Mouse (Mus musculus): ENCODE results near the gene Sipa1l1.

Gene Sipa1l1

DNA sequence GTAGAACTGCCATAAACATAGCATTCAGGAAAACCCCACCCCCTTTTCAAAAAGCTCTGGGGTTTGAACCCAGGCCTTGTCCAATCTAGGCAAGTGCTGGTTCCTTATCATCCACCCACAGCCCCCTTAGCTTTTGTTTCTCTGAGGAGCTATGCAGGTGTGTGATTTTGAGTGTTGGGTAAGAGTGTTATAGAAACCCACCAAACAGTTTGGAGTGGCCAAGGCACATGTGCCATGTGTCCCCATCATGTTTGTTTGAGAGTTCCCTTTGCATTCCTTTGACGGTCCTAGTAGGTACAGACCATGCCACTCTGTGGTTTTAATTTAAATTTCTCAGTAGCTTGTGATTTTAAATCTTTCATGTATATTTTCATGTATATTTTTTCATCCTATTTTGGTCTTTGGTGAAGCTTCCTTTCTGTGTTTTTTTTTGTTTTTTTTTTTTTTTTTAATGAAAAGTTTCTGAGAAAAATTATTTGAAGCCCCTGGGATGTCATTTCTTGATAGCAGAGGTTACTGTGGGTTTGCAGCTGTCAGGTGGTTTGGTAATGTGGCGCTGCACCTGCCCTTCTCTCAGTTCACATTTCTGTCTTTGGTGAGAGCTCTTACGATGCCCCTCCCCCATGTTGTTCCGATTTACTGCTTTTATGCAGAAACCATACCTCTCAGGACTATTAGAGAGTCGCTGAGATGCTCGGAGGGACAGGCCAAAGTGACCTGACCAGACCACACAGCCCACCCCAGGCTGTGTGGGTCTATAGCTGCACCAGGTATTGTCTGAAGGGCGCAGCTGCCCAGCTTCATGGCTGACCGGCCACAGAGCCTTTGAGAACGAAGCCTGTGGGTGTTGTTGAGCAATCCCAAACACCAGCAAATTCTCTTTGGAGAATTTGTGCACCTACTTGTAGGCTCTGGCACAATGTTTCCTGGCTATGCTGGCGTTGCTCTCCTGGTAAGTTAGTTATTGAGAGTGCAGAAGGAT is 126.1 kb downstream of the Sipa1l1 start:
- no peak for DNase-seq (ENCODE audit: low spot score)

DNA sequence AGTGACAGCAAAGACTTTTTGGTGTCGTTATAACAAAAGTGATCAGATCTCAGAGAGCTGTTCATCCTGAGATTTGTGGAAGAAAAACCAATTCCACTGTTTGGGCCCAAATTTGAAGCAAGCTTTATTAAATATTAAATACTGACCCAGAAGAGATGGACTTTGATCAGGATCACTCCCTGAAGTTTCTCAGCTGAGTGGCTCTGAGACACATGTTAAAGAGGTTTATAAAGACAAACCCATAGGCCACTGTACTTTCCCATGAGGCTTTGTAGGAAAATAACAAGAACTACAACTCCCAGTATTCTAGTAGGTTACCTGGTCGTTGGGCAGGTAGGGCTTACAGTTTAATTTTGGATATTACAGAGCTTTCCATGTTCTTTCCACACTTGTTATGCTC is 127.2 kb downstream of the Sipa1l1 start:
- no peak for DNase-seq (ENCODE audit: low spot score)

DNA sequence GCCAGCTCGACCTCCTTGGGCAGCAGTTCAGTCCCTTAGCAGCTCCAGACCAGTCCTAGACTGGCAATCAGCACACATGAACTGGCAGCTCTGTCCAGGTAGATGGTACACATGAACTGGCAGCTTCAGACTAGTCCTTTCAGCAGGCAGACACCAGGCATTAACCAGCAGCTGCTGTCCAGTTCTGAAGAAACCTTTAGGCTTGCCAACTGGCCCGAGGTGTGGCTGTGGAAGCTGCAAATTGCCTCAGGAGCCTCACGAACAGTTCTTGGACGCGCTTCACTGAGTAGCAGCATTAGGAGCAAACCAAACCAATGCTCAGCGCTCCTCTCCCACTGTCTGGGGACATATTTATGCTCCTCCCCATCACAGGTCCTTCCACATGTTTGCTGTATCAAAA is 128.1 kb downstream of the Sipa1l1 start:
- no peak for DNase-seq (ENCODE audit: low spot score)

DNA sequence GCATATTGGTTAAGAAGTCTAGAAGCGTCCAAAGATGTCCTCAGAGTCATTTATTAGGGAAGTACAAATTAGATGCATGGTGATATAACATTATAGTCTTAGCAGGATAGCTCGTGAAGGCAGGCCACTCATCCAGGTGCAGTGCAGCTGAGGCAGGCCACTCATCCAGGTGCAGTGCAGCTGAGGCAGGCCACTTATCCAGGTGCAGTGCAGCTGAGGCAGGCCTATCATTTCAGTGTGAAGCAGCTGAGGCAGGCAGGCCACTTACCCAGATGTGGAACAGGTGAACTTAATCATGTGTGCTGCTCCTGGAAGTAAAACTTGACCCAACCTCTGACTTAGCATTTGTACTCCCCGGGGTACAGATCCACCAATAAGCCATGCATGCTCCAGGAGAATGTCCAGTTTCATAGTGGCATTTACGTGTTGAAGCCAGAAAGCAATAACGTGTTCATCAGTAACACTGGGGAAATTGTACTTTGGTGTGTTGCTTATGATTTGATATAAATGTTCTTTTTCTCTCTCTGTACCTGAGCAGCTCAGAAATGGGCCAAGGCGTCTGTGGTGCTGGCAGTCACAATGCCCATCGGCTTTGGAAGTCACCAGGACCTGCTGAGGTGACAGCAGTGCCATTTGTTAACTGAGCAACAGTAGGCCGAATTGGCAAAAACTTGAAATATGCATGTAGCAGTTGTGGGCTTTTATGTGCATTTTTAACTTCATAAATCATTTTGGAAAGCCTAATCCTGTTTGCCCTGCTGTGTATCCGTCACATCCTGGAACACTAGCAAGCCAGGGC is 129.7 kb downstream of the Sipa1l1 start:
- no peak for DNase-seq (ENCODE audit: low spot score)

DNA sequence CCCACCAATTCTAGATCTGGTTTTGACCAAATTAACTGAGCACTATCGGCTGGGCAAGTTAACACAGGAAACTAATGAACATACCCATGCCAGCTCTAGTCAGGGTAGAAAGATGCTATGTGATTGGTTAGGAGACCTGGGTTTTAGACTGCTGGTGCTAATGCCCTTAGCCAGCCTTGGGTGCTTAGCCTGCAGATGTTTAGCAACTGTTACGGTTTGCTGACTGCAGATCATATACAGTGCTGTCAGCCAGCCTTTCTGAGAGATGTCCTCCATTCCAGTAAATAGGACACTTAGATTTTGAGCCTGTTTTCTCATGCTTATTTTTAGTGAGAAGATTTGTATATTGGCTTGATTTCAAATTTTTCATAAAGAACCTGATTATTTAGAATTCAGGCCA is 135.0 kb downstream of the Sipa1l1 start:
- DNase-seq (ENCODE audit: low spot score) = no peak

DNA sequence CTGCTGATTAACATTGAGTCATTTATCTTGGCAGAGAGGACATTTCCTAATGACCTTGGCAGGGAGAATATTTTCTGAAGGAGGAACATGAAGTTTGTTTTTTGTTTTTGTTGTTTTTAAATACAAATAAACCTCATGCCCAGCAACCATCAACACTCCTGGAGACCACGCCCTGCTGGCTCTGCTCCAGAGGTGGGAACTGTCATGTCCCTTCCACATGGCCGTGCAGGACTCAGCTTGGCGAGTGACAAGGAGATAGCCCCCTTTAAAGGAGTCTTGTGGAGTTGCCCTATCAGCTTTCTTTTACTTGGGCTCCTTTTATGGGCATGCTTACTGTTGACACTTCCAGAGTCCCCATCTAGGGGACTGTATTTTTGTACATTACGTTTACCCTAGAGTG is 136.9 kb downstream of the Sipa1l1 start:
- DNase-seq (ENCODE audit: low spot score) = no peak

DNA sequence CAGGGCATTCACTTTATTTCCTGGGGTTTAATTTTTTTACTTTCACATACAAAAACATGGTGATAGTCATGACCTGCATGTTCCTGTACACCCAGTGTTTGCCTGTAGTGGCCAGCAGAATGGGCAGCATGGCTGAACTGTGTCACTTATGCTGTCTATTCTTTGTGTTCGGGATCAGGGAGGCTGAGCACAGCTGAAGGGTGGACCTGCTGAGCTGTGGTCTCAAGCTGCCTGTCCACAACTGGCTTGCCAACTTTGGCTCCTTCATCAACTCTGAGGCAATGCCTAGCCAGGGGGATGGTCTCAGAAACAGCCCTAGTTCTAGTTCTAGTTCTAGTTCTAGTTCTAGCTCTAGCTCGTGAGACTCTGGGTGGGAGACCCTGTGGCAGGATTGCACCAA is 142.5 kb downstream of the Sipa1l1 start:
- no peak for DNase-seq (ENCODE audit: low spot score)

DNA sequence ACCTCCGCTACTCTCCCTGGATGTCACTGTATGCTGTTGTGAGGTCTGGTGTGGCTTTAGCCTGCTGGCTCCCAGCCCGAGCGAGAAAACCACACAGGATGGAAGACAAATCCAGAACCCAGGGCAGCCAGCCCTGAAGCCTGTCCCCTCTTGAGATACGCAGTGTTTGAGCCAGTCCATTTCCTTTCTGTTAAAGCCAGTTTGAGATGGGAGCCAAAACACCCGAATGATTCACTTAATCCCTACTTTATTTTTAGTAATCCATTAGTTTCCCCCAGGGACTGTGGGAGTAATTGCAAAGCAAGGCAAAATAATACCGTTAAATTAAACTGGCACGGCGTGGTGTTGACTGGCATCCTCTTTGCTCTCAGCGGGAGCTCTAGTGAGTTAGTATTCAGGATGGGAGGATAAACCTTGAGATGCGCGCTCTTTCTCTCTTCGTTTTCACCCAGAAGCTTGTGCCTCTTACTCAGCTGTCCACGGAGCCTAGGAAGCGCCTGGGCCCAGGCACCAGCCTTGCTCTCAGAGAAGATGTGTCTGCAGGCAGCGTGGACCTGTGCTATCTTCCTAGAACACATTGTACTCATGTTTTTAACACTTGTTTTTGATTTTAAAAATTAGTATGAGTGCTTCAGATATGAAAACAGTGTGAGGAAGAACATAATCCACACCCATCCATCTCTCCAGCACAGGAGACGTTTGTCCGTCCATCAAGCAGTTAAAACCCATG is 143.1 kb downstream of the Sipa1l1 start:
- DNase-seq (ENCODE audit: low spot score) = no peak

DNA sequence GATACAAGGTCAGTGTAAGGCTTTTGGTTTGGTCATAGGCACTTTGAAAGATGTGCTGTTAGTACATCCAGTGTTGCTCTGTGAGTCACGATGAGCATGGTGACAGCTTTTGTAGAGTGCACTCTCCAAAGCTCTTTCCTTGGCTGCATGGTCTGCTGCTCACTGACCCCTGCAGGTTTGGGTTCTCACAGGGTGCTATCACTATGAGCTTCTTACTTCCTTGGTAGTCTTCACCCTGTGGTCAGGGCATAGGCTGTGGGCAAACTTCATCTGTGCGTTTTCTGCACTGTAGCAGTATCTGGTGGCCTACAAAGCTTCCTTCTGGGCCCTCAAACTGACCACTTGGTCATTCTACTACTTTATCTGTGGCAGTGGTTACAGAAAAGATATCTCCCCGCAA is 144.0 kb downstream of the Sipa1l1 start:
- no peak for DNase-seq (ENCODE audit: low spot score)

DNA sequence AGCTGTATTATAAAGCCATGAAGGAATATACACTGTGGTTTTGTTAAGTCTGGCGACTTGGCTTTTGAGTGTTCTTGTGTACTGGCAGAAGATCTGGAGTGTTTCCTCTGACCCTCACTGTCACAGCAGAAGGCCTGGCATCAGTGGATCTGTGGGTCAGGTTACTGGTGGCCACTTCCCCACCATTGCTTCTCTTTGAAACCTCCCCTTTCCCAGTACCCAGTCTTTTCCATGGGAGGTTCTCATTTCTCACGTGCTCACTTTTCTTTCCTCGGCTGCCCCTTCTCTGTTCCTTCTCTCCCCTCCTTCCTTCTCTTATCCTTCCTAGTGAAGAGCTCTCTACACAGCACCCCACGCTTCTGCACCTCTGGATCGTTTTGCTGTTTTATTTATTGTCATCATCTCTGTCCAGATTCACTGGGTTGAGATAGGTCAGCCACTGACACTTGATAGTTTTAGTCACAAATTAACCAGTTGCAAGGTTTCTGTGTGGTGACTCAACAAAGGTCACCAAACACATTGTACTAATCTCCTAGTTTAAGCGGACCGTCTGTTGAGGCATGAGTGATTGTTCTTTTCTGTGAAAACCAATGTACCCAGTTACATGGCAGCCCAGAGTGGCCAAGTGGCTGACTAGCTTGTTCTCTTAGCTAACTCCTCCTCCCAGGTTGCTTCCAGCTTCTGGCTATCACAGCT is 150.5 kb downstream of the Sipa1l1 start:
- no peak for DNase-seq (ENCODE audit: low spot score)

DNA sequence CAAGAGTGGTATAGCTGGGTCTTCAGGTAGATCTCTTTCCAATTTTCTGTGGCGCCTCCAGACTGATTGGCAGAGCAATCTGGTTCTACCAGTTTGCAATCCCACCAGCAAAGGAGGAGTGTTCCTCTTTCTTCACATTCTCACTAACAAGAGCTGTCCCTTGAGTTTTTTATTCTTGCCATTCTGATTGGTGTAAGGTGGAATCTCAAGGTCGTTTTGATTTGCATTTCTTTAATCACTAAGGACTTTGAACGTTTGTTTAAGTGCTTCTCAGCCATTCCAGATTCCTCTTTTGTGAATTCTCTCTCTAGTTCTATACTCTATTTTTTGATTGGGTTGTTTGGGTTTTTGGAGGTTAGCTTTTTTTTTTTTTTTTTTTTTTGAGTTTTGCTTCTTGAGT is 151.1 kb downstream of the Sipa1l1 start:
- no peak for DNase-seq (ENCODE audit: low spot score)

DNA sequence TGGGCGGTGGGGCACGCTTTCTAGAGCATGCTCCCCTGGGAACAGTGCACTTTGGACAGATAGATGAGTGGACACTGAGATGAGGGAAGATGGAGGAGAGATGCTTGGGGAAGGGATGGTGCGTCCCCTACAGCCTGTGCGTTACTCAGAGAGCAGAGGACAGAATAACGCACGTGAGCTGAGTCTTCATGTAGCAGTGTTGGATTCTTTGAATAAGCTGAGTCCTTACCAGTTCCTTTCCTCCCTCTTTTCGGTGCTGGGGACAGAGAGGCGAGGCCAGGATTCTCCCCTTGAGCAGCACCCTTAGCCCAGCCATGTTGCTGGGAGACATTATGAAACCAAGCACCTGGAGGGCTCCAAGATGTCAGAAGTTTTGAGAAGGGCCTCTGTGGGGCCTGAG is 152.3 kb downstream of the Sipa1l1 start:
- DNase-seq (ENCODE audit: low spot score) = no peak

DNA sequence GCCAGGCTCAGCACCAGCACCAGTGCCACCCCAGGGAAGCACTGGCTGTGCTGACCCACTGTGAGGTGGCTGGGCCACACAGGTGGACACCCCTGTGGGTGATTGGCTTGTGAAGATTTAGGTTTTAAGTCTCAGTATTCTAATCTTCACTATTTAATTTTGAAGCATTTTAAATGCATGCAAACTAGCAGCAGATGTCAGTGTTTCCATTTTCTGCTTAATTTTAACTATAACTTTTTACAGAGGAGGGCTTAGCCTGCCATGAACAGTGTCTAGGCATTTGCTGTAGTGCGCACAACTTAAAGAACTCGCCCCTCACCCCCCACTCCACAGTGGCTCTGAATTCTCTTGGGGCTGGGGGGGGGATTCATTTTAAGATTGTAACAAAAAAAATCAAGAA is 152.7 kb downstream of the Sipa1l1 start:
- no peak for DNase-seq (ENCODE audit: low spot score)

DNA sequence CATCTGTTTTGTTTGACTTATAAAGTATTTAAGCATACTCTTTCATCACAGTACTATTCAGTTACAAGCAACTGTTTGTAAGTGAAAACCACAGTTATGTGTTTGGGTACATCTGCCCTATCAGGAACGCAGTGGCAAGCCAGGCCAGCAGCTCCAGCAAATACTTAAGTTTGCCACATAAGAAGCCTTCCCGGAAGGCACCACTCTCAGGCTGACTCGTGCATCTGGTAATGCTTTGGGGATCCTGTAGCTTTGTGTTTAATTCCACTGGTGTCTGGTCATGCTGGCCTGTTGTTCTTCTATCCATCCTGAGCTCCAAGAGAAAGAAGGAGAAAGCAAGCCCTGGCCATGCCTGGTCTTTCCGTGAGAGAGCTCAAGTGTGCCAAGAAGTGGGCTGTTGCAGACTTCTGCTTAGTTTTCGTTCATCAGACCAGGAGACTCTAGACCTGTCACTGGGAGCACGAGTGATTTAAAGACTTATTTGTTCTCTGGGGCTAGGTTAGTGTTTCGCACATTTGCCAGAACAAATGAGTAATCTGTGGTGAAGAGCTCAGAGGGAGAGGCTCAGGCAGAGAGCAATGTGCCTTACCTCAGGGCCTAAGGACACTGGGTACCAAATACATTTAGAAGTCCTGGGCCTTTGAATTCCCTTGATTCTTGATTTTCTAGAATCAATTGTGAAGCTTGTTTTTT is 153.8 kb downstream of the Sipa1l1 start:
- no peak for DNase-seq (ENCODE audit: low spot score)

DNA sequence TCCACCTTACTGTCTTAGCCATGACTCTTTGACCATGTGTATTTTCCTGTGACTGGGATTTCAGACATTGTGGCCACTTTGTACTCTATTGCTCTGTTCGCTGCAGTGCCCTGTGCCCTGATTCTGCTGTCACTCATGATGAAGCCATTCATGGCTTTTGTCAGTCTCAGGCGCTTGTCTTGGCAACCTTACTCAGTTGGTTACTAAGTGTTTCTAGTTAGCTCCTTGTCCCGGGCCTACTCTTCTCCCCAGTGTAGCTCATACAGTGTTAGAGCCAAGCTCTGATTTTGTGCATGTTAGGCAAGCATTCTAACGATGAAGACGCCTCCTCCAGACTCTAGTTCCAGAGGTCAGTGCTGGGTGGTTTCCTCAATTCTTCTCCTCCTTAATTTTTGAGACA is 155.5 kb downstream of the Sipa1l1 start:
- DNase-seq (ENCODE audit: low spot score) = no peak

DNA sequence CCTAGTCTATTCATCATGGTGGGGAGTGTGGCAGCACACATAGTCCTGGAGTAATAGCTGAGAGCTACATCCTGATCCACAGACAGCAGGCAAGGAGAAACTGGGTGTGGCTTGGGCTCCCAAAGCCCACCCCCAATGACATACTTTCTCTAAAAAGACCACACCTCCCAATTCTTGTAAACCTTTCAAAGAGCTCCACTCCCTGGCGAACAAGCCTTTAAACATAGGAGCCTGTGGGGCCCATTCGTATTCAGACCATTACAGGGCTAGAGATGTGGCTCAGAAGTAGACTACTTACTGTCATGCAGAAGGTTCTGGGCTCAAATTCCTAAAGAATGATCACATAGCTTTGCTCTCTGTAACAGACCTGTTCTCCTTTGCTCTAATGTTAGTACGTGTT is 156.4 kb downstream of the Sipa1l1 start:
- no peak for DNase-seq (ENCODE audit: low spot score)

DNA sequence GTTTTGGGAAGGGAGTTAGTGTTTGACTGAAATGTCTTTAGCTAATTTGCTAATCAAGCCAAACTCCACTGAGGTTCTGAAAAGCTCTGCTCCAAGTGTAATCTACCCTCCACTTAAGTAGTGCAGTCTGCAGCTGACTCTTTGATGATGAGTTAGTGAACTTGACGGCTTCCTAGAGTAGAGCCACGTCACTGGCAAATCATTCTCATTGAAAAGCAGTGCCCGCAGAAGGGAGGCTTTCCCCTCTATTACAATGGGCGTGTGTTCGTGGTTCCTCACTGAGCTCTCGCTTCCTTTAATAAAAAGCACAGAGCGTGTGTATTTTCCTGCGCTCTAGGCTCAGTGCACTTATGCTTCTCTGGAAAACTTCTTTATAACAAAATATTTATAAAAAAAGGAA is 157.3 kb downstream of the Sipa1l1 start:
- DNase-seq (ENCODE audit: low spot score) = no peak

DNA sequence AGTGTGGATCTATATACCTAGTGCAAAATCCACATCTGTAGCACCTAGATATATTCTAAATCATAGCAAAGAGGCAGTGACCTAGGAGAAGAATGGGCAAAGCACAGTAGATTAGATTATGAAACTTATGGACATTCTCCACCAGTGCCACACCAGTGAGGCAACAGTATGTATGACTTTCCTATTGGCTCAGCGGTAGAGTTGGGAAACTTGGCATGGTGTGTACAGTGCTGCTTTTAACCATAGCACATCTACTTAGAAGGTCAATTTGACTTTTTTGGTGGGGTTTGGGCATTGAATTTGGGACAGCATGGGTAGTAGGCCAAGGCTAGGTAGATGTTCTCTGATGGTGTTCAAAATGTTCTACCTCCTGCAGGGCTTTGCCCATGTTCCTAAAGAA is 159.0 kb downstream of the Sipa1l1 start:
- no peak for DNase-seq (ENCODE audit: low spot score)

DNA sequence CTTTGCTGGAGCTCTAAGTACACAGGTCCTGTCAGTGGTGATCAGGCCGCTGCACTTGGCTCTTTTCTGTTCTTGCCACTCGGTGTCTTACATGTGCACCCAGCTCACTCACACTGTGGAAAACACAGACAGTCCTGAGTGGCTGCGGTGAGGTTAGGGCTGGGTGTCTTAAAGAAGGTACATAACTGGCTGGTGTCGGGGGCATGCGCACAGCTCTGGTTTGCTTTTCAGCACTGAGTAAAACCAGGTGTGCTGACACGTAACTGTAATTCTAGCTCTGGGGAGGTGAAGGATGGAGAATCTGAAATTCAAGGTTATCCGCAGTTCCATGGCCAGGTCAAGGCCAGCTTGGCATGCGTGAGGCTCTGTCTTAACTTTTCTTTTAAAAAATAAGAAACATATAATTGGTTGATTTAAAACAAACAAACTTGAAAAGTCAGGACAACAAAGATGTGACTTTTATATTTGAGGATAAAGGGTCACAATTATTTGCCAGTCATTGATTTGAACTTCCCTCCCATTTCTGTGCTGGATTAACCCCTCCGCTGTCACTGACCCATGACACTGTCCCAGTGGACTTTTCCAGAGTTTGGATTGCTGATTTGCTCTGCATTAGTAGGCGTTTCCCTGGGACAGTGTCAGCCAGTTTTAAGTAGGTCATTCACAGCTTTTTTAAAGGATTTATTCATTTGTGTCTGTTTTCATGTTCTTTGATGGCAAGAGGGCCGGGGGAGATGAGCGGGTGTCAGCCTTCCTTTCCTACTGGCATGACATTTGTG is 163.9 kb downstream of the Sipa1l1 start:
- DNase-seq (ENCODE audit: low spot score) = no peak

DNA sequence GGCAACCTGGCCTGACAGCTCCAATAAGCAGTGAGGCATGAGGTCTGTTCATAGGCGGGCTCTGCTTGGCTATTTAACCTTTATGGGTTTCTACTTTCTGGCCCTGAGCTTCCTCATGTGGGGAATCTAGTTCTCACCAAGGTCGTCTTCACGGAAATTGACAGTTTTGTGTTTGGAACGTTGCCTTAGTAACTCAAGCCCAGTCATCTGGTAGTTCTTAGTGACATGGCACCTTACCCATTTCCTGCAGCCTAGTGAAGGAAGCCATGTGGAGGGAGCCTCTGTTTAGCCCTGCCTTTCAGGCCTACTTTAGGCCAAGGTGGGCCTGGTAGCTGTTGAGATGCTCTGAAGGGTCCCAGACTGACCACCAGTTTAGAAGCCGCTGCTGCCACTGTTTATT is 164.9 kb downstream of the Sipa1l1 start:
- DNase-seq (ENCODE audit: low spot score) = no peak

DNA sequence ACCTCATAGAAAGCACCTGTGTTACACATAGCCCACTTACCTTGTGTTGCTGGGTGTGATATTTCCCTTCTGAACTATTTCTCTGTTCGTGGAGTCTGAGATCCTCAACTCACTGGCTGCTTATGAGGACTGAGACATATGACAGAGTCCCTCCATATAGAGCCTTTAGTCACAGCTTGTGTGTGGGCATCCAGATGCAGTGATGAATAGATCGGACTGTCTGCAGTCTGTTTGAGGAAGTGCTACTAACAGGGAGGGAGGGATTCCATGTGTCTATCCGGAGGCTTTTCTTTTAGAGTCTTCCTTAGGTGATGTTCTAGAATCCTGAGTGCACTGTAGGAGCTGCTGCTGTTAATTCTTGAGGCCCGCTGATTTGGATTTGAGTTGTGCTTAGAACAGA is 165.4 kb downstream of the Sipa1l1 start:
- DNase-seq (ENCODE audit: low spot score) = no peak

Data from embryo, embryonic 10 days (tissue).